ENCODE assay signal across 15 mouse cellular contexts in the genomic region with DNA sequence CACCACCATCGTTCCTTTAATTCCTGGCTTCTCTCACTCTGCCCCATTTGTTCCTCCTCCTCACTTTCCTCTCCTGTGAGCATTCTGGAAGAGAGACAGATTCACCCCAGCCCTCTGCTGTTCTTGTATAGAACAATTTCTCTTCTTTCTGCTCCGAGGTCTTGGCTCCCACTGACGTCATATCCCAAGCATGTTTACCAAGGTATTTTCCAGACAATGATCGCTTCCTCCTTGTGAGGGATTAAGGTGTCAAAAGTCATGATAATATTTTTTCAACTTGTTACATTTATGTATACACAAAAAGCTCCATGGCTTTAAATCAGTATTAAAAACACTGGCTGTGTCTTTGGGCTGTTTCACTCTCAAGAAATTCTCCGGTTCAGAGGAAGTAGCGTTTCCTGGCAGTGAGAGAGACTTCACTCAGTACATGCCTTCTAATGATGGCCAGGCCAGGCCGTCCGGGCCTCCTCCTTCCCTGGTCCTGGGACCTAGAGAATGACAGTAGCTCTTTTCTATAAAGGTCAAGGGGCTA.
DNase-seq lines count a peak whose midpoint lies in the region; ATAC-seq lines count a peak whose summit lies in the region.
"Had no signal": no experiment of that assay in that cellular context is flagged by ENCODE, and none has a peak within 500 bp of the region (broad histone marks: within the 10 kb centered on the region; RNA-seq: fewer than 3 reads in every experiment).

No protein-coding gene starts in this region.

- no peak for DNase-seq in heart, postnatal 4 days
- DNase-seq in layer of hippocampus, adult 9-11 months: peak; percentile 31
- DNase-seq in layer of hippocampus, postnatal 25 days (ENCODE audit: extremely low spot score in 1 of 2, low spot score in 1 of 2): no peak
- no peak for DNase-seq in limb, embryonic 10.5 days (ENCODE audit: low spot score)
- DNase-seq: cerebellum, adult 8-10 months; thymus, postnatal 25 days had no signal

- ATAC-seq in heart, embryonic 11.5 days (replicated peaks; ENCODE audit: insufficient number of reproducible peaks, low FRiP score, low TSS enrichment): no peak
- ATAC-seq in intestine, embryonic 16.5 days: peak; percentile 46
- ATAC-seq in stomach, embryonic 15.5 days (ENCODE audit: insufficient read depth, low FRiP score, low read depth): peak; percentile 56; the same call in 1 of the 2 replicates
- ATAC-seq: forebrain, embryonic 16.5 days; midbrain, embryonic 16.5 days; Patski had no signal

- no peak overlapping the region for H3K4me3 ChIP-seq in heart, embryonic 11.5 days (ENCODE audit: low read depth, low read length)
- H3K4me3 ChIP-seq in intestine, embryonic 16.5 days (ENCODE audit: low read length): no peak overlapping the region
- H3K4me3 ChIP-seq in stomach, embryonic 15.5 days (replicated peaks): no peak overlapping the region
- H3K4me3 ChIP-seq in limb, embryonic 10.5 days: no peak overlapping the region
- H3K4me3 ChIP-seq: embryonic facial prominence, embryonic 12.5 days; neural tube, embryonic 13.5 days had no signal

- H3K36me3 ChIP-seq in heart, embryonic 11.5 days (ENCODE audit: control insufficient read depth, insufficient read depth, low read length): no peaks in the 10 kb centered on the region
- no peaks in the 10 kb centered on the region for H3K36me3 ChIP-seq in intestine, embryonic 16.5 days (ENCODE audit: control insufficient read depth, insufficient read depth, low read length)
- H3K36me3 ChIP-seq in stomach, embryonic 15.5 days: no peaks in the 10 kb centered on the region
- no peaks in the 10 kb centered on the region for H3K36me3 ChIP-seq in limb, embryonic 10.5 days
- H3K36me3 ChIP-seq: embryonic facial prominence, embryonic 12.5 days; neural tube, embryonic 13.5 days had no signal

- peaks cover 4% of the 10 kb centered on the region; the same call in 1 of the 2 replicates for H3K4me1 ChIP-seq in heart, embryonic 11.5 days (ENCODE audit: control insufficient read depth, insufficient read depth, low read length)
- H3K4me1 ChIP-seq in intestine, embryonic 16.5 days (ENCODE audit: control insufficient read depth, insufficient read depth, low read length): 0 out of 2 replicates have a peak, but pooled peaks cover 8% of the 10 kb centered on the region
- H3K4me1 ChIP-seq in stomach, embryonic 15.5 days: peaks cover 9% of the 10 kb centered on the region; the same call in 1 of the 2 replicates
- H3K4me1 ChIP-seq in limb, embryonic 10.5 days: peaks cover 4% of the 10 kb centered on the region; the same call in 1 of the 2 replicates
- H3K4me1 ChIP-seq: neural tube, embryonic 13.5 days had no signal

- H3K27ac ChIP-seq in heart, embryonic 11.5 days (ENCODE audit: low read depth, low read length): peak overlapping the region; percentile 22; the same call in 1 of the 2 replicates
- no peak overlapping the region; the same call in 1 of the 2 replicates for H3K27ac ChIP-seq in intestine, embryonic 16.5 days (ENCODE audit: low read length)
- H3K27ac ChIP-seq in stomach, embryonic 15.5 days: peak overlapping the region; percentile 63
- H3K27ac ChIP-seq in limb, embryonic 10.5 days: no peak overlapping the region
- H3K27ac ChIP-seq: embryonic facial prominence, embryonic 12.5 days; hindbrain, embryonic 14.5 days; neural tube, embryonic 13.5 days had no signal

- H3K9ac ChIP-seq in heart, embryonic 11.5 days (ENCODE audit: low read depth, low read length): no peak overlapping the region
- H3K9ac ChIP-seq in intestine, embryonic 16.5 days (ENCODE audit: low read depth, low read length): no peak overlapping the region
- H3K9ac ChIP-seq in stomach, embryonic 15.5 days: no peak overlapping the region
- H3K9ac ChIP-seq: embryonic facial prominence, embryonic 12.5 days; hindbrain, embryonic 14.5 days; neural tube, embryonic 13.5 days had no signal

- 51% methylated on average over 8 of the region's 8 CpGs for WGBS in heart, embryonic 11.5 days (ENCODE audit: insufficient replicate concordance)
- WGBS in intestine, embryonic 16.5 days: 28% methylated on average over 8 of the region's 8 CpGs
- 21% methylated on average over 8 of the region's 8 CpGs for WGBS in stomach, embryonic 15.5 days
- 74% methylated on average over 8 of the region's 8 CpGs for WGBS in limb, embryonic 10.5 days

- H3K4me2 ChIP-seq in heart, embryonic 11.5 days: no peak overlapping the region
- no peak overlapping the region for H3K4me2 ChIP-seq in intestine, embryonic 16.5 days (ENCODE audit: low read depth, low read length)
- 0 out of 2 replicates have a peak overlapping the region, but pooled peaks have one; percentile 8 for H3K4me2 ChIP-seq in stomach, embryonic 15.5 days
- H3K4me2 ChIP-seq: embryonic facial prominence, embryonic 12.5 days; hindbrain, embryonic 14.5 days; neural tube, embryonic 13.5 days had no signal

- H3K9me3 ChIP-seq in heart, embryonic 11.5 days (replicated peaks; ENCODE audit: control insufficient read depth, low read length): no peaks in the 10 kb centered on the region
- no peaks in the 10 kb centered on the region for H3K9me3 ChIP-seq in intestine, embryonic 16.5 days (ENCODE audit: control insufficient read depth, low read length)
- no peaks in the 10 kb centered on the region for H3K9me3 ChIP-seq in stomach, embryonic 15.5 days
- H3K9me3 ChIP-seq in limb, embryonic 10.5 days (replicated peaks): no peaks in the 10 kb centered on the region
- H3K9me3 ChIP-seq: embryonic facial prominence, embryonic 12.5 days; neural tube, embryonic 13.5 days had no signal

- no peaks in the 10 kb centered on the region for H3K27me3 ChIP-seq in heart, embryonic 11.5 days (ENCODE audit: control insufficient read depth, insufficient read depth, low read length)
- H3K27me3 ChIP-seq in intestine, embryonic 16.5 days (replicated peaks; ENCODE audit: control insufficient read depth, insufficient read depth, low read length): no peaks in the 10 kb centered on the region
- no peaks in the 10 kb centered on the region for H3K27me3 ChIP-seq in stomach, embryonic 15.5 days (replicated peaks)
- no peaks in the 10 kb centered on the region for H3K27me3 ChIP-seq in limb, embryonic 10.5 days (ENCODE audit: low read depth, poor library complexity, severe bottlenecking)
- H3K27me3 ChIP-seq: embryonic facial prominence, embryonic 12.5 days; neural tube, embryonic 13.5 days; Patski had no signal

Comparison
In these comparisons a context has a peak if more than half of its experiments do, and no peak if none do; other contexts are left out.
1. H3K27ac ChIP-seq: peak in heart, embryonic 11.5 days (single experiment) and stomach, embryonic 15.5 days (single experiment); none in intestine, embryonic 16.5 days (single experiment) and limb, embryonic 10.5 days (single experiment).